Mouse (Mus musculus): ENCODE results near the gene Popdc2. TPM values are rescaled to one million over a fixed set of nuclear protein-coding genes. Genes with fewer than 3 reads are reported as not detected.
"Not testable (repeated sequence)": the region's sequence is repeated elsewhere in the genome, so short reads cannot be mapped to it uniquely, and the experiment has no call there.

Gene Popdc2
- 0.49 and 0.50 TPM in 2 replicates for polyA plus RNA-seq (2016; fragmentation: Nextera tagmentation; extraction: Ambion mirVana)

GRCm38 (mm10) chr16:38361933-38362332 lies at the start of gene Popdc2:
Popdc2 (plus strand) TSS chr16:38362209.
- 78% methylated on average over 10 of the region's 10 CpGs for WGBS
- Histone ChIP-seq H3K9ac (no peak within 1 kb of the TSS), H3K27me3 (no peaks in the 10 kb centered on the region), H3K36me3 (replicated peaks) (0 out of 2 replicates have a peak, but pooled peaks cover 3% of the 10 kb centered on the region), H3K4me3 (replicated peaks) (no peak within 1 kb of the TSS), H3K4me2 (no peak within 1 kb of the TSS), H3K4me1 (peaks cover 4% of the 10 kb centered on the region; the same call in 1 of the 2 replicates), H3K9me3 (no peaks in the 10 kb centered on the region), H3K27ac (no peak within 1 kb of the TSS)
- no peak for ATAC-seq (ENCODE audit: low FRiP score)

DNA sequence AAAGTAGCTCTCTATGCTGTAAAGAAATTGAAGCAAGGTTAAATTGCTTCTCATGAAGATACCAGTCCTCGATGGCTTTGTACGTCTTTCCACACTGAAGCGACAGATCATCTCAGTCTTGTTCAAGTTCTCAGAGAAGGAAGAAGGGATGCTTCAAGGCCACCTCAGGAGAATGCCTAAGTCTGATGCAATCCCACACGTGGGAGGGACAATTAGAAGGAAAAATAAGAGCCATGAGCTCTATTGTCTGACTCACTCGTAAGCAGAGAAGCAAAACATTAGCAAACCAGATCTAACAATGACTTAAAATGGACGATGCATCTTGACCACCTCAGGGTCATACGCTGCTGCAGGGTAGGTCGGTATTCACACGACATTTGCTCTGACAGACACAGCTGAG lies 43.5 kb upstream of the Popdc2 start:
- H3K27ac ChIP-seq = no peak overlapping the region
- no peak overlapping the region for H3K9ac ChIP-seq
- H3K4me1 ChIP-seq = no peaks in the 10 kb centered on the region; the same call in 1 of the 2 replicates
- ATAC-seq (ENCODE audit: low FRiP score) = no peak
- 79% methylated on average over 9 of the region's 9 CpGs for WGBS
- H3K4me3 ChIP-seq (replicated peaks) = no peak overlapping the region
- no peak overlapping the region for H3K4me2 ChIP-seq
- no peaks in the 10 kb centered on the region for H3K9me3 ChIP-seq
- H3K36me3 ChIP-seq (replicated peaks) = no peaks in the 10 kb centered on the region
- no peaks in the 10 kb centered on the region for H3K27me3 ChIP-seq

- 83% methylated on average over 4 of the region's 4 CpGs for WGBS
- Histone ChIP-seq H3K4me2 (no peak overlapping the region), H3K4me1 (no peaks in the 10 kb centered on the region; the same call in 1 of the 2 replicates), H3K9ac (no peak overlapping the region), H3K27ac (no peak overlapping the region), H3K27me3 (no peaks in the 10 kb centered on the region), H3K4me3 (replicated peaks) (no peak overlapping the region), H3K36me3 (replicated peaks) (no peaks in the 10 kb centered on the region), H3K9me3 (no peaks in the 10 kb centered on the region)
- no peak for ATAC-seq (ENCODE audit: low FRiP score)
Observed at GRCm38 (mm10) chr16:38319087-38319486, 42.9 kb upstream of the Popdc2 start.

DNA sequence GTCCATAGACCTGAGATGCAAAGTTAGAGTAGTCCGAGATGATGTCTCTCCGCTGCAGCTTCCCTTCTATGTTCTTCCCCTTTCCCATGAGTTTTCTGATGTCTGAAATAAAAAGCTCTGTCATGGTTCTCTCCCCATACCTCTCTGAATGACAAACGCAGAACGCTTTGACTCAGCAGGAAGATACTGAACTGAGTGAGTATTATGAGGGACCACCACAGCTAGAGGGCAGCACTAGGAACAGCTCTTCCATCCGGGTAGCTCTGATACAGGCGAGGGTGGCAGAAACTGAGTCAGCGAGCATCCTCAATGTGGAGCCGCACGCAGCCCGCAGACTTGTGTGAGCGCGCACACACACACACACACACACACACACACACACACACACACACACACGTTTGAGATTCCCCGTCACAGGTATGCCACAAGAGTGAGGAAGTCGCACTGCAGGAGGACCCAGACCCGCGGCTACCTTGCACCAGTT lies 40.5 kb upstream of the Popdc2 start:
- Histone ChIP-seq H3K4me1 (no peaks in the 10 kb centered on the region; the same call in 1 of the 2 replicates), H3K9me3 (no peaks in the 10 kb centered on the region), H3K27me3 (no peaks in the 10 kb centered on the region), H3K36me3 (replicated peaks) (no peaks in the 10 kb centered on the region), H3K4me2 (peak overlapping the region; percentile 50), H3K27ac (no peak overlapping the region), H3K4me3 (replicated peaks) (peak overlapping the region; percentile 20; the same call in 1 of the 2 replicates), H3K9ac (0 out of 2 replicates have a peak overlapping the region, but pooled peaks have one; percentile 42)
- peak; percentile 77 for ATAC-seq (ENCODE audit: low FRiP score)
- 26% methylated on average over 17 of the region's 17 CpGs for WGBS

DNA sequence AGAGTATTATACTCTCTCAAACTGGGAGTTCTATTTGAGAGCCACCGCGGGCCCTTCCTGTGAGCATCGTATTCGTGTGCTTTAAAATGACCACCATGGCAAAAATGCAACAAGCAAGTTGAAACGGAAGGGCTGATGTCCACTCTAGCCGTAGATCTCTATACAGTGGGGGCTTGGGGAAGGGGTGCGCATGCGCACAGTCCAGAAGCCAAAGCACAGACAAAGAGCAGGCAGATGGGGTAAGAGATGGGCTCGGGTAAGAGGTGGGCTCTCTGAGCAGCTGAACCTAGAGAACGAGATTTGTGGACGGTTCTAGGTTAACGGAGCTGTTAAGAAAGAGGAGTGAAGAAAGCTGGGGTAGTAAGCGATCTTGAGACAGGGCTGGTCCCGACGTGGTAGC lies 37.7 kb upstream of the Popdc2 start:
- Histone ChIP-seq H3K9me3 (no peaks in the 10 kb centered on the region), H3K4me3 (replicated peaks) (no peak overlapping the region), H3K9ac (no peak overlapping the region), H3K4me2 (no peak overlapping the region), H3K27me3 (no peaks in the 10 kb centered on the region), H3K36me3 (replicated peaks) (no peaks in the 10 kb centered on the region), H3K27ac (no peak overlapping the region), H3K4me1 (no peaks in the 10 kb centered on the region; the same call in 1 of the 2 replicates)
- ATAC-seq (ENCODE audit: low FRiP score) = no peak
- WGBS = 94% methylated on average over 15 of the region's 15 CpGs

DNA sequence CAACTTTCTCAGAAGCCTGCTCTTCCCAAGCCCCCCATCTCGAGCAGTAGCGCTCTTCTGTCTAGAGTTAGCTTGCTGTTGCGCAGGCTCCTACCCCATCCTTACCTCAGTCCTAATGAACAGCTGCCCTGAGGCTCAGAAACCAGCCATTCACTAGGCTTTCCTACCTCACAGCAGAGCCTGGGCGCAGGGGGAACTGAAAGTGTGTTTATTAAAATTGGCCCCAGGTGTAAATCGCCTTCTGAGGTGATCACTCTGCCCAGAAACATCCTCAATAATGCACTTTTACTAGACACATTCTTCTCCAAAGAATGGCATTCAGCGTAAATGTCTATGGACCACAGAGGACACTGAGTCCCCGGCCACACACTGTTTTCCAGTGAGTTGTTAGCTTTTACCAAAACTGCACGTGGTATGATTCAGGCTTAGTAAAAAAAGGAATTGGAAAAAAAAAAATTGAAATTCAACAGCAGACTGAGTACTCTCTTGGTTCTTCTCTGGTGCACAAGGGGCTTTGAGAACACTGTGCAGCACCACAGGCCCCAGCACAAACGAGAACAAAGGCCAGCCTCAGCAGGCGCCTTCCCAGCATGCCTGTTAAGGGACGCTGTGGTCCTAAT lies 35.1 kb upstream of the Popdc2 start:
- Histone ChIP-seq H3K4me2 (no peak overlapping the region), H3K9me3 (no peaks in the 10 kb centered on the region), H3K27ac (no peak overlapping the region), H3K9ac (no peak overlapping the region), H3K4me3 (replicated peaks) (no peak overlapping the region), H3K36me3 (replicated peaks) (no peaks in the 10 kb centered on the region), H3K4me1 (no peaks in the 10 kb centered on the region), H3K27me3 (no peaks in the 10 kb centered on the region)
- ATAC-seq (ENCODE audit: low FRiP score) = no peak
- 86% methylated on average over 11 of the region's 11 CpGs for WGBS

DNA sequence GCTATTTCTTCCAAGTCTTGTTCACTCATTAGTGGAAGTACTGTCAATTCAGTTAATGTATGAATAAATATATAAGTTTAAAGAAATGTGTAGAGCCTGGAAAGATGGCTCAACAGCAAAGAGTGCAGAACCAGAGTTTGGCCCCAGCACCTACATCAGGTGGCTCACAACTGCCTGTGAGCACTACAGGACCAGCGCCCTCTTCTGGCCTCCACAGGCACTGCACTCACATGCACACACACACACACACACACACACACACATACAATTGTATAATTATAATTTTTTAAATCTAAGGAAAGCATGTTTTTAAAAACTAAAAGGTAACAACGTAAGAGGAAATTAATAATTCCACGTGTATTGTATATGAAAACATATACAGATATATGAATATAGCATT lies 32.7 kb upstream of the Popdc2 start:
- ATAC-seq (ENCODE audit: low FRiP score) = no peak
- H3K9me3 ChIP-seq = no peaks in the 10 kb centered on the region
- 83% methylated on average over 3 of the region's 3 CpGs for WGBS
- H3K4me2 ChIP-seq = no peak overlapping the region
- no peaks in the 10 kb centered on the region for H3K4me1 ChIP-seq
- H3K27ac ChIP-seq = no peak overlapping the region
- H3K9ac ChIP-seq = no peak overlapping the region
- H3K27me3 ChIP-seq = no peaks in the 10 kb centered on the region
- H3K36me3 ChIP-seq (replicated peaks) = no peaks in the 10 kb centered on the region
- H3K4me3 ChIP-seq (replicated peaks) = no peak overlapping the region

GRCm38 (mm10) chr16:38334431-38334830 lies 27.6 kb upstream of the Popdc2 start:
- no peaks in the 10 kb centered on the region for H3K36me3 ChIP-seq (replicated peaks)
- no peaks in the 10 kb centered on the region for H3K4me1 ChIP-seq
- H3K4me2 ChIP-seq = no peak overlapping the region
- no peaks in the 10 kb centered on the region for H3K9me3 ChIP-seq
- H3K4me3 ChIP-seq (replicated peaks) = no peak overlapping the region
- H3K9ac ChIP-seq = no peak overlapping the region
- no peak overlapping the region for H3K27ac ChIP-seq
- no peak for ATAC-seq (ENCODE audit: low FRiP score)
- WGBS = 47% methylated on average over 6 of the region's 6 CpGs
- H3K27me3 ChIP-seq = no peaks in the 10 kb centered on the region

- WGBS = 86% methylated on average over 4 of the region's 4 CpGs
- not testable (repeated sequence) for H3K4me1 ChIP-seq; ATAC-seq (ENCODE audit: low FRiP score); H3K4me2 ChIP-seq; H3K4me3 ChIP-seq (replicated peaks); H3K9ac ChIP-seq; H3K27me3 ChIP-seq; H3K9me3 ChIP-seq; H3K27ac ChIP-seq; H3K36me3 ChIP-seq (replicated peaks)
Observed at GRCm38 (mm10) chr16:38338077-38338476, 23.9 kb upstream of the Popdc2 start.

DNA sequence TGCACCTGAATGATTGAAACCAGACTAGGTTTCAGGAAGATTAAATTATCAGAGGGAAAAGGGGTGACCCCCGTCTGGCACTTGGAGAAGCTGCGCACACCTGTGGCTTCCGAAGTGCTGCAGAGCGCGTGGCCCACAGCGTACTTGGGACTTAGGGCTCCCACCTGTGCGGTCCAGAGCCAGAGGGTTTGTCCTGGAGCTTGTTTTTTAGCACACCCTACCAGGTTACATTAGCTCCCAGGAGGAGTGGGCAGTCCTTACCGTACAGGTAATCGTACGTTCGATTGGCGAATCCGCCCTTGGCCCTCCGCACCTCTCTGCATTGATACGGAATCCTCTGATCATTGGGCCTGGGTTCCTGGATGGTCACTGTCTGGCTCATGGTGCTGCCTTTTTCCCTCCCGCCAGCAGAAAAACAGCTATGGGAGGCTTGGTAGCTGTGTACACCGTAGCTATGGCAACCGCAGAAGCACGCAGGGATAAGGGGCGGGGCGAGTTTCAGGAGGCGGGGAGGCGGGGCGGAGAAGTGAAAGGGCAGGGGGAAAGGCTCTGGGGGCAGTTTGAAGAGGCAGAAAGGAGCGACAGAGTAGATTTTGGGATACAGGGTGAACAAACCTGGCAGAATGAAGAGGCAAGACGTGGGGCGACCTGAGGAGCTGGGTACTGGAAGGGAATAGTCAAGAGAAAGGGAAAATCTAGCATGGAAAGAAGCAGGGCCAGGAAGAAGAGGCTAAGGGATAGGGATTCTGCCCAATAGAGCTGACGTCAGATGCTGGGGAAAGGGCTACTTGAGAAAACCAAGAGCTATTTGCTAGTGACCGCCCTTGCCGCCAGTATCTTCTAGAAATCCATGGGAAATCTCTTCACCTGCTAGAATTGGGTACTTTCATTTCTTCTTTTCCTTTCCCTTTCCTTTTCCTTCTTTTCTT lies 20.3 kb upstream of the Popdc2 start, which contains the start of gene Maats1:
TSS of gene Maats1 (minus strand) at position 748 of the 929 bp plus-strand sequence.
- Histone ChIP-seq H3K4me3 (replicated peaks) (peak within 1 kb of the TSS; percentile 37), H3K36me3 (replicated peaks) (no peaks in the 10 kb centered on the region), H3K9ac (peak within 1 kb of the TSS; percentile 44), H3K27ac (peak within 1 kb of the TSS; percentile 50; the same call in 1 of the 2 replicates), H3K4me1 (peaks cover 9% of the 10 kb centered on the region), H3K9me3 (no peaks in the 10 kb centered on the region), H3K27me3 (no peaks in the 10 kb centered on the region), H3K4me2 (peak within 1 kb of the TSS; percentile 67)
- 7% methylated on average over 30 of the region's 30 CpGs for WGBS
- peak; percentile 93 for ATAC-seq (ENCODE audit: low FRiP score)

GRCm38 (mm10) chr16:38344941-38345725 lies 16.9 kb upstream of the Popdc2 start:
- no peaks in the 10 kb centered on the region for H3K9me3 ChIP-seq
- no peak for ATAC-seq (ENCODE audit: low FRiP score)
- WGBS = 85% methylated on average over 3 of the region's 3 CpGs
- H3K9ac ChIP-seq = no peak overlapping the region
- no peak overlapping the region for H3K27ac ChIP-seq
- no peak overlapping the region for H3K4me2 ChIP-seq
- H3K4me1 ChIP-seq = peaks cover 19% of the 10 kb centered on the region
- no peaks in the 10 kb centered on the region for H3K27me3 ChIP-seq
- no peak overlapping the region for H3K4me3 ChIP-seq (replicated peaks)
- peaks cover 11% of the 10 kb centered on the region for H3K36me3 ChIP-seq (replicated peaks)
